Mouse (Mus musculus) right cerebral cortex, postnatal 25 days (tissue): Measurements from ENCODE around the gene Taco1.
A peak's percentile ranks its signal among the peaks of the same experiment; 100 is the strongest.

Experiments used
- DNase-seq: peaks from one replicate; pipeline ENCODE4 v3.0.0; 2022

The Taco1 gene

DNA sequence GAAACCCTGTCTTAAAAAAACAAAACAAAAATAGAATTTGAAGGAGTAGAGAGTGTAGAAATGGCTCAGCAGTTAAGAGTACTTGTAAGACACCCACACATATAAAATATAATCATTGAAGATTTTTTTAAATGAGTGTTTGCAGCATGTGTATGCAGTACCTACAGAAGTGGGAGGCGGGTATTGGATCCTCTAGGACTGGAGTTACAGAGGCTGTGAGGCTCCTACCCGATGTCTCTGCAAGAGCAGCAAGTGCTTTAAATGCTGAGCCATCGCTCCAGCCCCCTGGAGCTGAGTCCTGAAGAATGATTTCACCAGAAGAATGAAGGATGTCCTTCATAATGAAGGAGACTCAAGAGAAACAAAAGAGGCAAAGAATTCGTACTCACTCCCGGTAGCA lies 2.1 kb upstream of the Taco1 start:
- no peak for DNase-seq

DNA sequence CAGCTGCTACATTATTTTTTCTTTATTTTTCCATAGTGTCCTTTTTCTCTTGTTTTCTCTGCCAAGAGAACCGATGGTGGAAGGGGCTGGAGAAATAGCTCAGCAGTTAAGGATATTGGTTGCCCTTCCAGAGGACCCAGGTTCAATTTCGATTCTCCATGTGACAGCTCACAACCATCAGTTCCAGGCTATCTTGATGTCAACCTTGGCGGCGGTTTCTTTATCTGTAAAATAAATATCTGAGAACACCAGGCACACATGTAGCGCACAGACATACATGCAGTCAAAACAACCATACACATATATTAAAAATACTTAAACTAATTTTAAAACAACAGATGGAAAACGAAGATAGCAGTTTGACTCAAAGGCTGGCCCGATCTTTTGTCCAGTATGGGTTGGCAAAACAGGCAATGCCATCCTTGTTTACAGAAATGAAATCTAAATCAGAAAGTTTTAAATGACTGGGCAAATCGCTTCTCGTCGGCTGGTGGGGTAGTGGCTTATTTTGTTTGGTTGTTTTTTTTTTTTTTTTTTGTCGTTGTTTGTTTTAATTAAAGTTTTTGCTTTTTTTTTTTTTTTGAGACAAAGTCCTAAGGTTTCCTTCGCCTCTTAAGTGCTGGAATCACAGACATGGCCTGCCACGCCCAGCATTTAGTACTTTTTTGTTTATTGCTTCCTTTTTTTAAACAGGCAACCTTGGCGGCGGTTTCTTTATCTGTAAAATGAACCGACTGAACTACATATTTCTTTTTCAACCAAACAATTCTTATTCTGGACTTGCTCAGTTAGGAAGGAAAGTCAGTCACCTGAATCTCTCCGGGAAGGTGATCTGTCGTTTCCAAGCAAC lies 563 bp upstream of the Taco1 start:
- DNase-seq = no peak

DNA sequence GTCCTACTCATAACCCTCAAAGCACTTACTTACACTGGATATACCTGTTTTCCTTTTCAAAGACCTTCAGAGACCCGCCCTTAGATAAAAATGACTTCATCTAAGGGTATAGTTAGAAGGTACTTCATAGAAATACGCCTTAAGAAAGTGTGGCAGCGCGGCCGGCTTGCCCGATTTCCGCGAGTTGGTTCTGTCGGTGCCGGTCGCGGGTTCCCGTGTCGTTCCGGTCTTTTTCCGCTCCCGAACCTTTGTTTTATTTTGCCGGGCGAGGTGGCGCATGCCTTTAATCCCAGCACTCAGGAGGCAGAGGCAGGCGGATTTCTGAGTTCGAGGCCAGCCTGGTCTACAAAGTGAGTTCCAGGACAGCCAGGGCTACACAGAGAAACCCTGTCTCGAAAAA lies 755 bp downstream of the Taco1 start:
- DNase-seq = peak; percentile 25

DNA sequence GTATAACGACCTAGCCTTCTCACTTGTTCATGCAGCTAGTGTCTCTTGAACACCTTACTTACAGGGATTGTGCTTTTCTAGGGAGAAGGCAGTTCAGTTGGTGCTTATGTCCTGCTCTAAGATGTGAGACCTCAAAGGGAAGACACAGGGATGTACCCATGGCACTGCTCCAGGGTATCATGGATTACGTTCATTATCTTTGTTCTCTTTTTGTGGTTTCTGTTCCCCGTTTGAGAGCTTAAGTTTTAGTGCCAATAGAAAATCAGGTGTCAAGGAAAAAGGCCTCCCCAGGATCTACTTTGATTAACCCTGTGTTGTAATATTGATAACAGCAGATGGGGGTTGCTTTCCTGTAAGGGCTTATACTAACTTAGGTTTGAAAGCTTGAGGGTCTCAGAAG lies 7.9 kb downstream of the Taco1 start:
- DNase-seq = no peak

DNA sequence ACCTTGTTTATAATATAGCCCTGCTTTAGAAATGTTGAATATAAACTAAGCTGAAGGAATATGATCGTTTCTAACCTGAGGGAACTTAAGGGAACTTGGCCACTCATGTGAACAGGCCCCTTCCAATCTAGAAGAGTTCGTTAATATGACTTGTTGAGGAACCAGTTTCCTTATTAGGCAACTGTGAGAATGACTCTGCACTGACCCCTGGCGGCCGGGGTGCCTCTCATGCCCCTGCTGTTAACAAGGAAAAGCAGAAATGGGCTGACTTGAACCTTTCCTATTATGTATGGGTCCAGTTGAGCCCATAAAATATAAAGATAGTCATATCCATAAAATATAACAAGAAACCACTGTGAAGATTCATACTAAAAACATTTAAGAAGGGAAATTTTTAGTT lies 10.5 kb downstream of the Taco1 start:
- peak; percentile 25 for DNase-seq

DNA sequence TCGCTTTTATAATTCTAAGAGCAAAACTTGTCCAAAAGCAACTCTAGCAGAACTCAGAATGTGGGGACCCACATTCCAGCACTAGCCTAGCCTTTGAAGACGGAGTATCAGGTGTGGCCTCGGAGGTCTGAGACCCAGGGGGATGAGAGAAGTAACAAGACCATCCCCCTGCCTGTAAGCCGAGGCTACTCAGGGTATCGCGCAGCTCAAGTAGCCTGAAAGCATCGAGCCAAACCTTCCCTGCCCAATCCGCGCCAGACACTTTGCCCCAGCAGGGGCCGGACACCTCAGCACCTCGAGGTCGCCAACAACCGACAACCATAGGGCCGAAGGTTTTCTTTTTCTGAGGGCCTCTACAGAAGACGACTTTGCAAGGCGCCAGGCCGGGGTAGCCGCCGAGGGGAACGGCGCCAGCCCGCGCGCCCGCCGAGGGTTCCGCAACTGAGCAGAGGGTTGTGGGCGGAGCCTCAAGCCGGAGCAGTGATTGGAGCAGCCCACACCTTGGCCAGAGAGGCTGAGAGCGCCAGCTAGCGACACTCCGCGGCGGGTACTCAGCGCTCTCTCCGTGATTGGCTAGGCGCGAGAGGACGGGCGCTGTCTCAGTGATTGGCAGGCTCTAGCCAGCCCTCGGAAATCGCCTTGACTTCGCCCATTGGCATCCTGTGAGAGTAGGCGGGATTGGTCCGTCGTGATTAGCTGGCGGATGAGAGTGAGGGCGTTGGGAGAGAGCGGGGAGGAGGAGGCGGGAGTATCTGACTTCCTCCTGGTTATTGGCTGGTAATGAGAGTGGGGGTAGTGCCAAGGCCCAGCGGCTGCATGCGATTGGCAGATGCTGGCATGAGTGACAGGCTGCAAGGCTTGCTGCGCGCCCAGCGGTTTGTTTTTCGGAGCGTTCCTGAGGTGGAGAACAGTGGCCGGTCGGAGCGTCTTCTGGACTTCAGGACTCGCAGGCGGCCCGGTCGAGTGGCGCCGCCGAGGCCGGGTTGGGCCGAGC lies 18.1 kb downstream of the Taco1 start, which contains the start of gene Map3k3:
Gene Map3k3 (plus strand): TSS at position 906 of the 994 bp plus-strand sequence.
- DNase-seq = peak; percentile 99

DNA sequence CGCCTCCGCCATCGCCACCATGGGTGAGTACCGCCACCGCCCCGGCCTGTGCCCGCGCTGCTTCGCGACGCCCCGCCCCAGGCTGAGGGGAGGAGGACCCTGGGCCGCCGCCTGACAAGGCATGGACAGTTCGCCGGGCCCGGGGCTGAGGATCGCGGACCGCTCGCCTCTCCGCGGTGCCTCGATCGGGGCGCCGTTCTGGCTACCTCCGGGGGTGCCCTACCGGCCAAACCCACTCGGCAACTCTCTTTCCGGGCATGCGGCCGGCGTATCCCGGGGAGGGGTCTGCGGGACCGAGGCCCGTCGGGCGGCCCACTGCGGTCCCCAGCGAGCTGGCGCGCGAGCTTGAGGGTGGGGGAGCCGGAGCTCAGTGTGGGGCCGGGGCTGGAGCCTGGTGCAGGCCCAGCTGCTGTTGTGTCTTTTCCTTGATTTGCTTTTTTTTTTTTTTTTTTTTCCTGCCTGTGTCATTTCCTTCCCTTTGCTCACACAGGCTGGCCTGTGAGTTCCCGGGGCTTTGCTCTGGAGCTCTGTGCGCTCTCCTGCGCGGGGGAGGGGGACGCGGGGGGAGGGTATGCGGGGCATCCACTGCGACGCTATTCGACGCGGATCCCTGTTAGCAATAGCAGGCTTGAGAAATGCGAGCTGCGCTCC lies 19.2 kb downstream of the Taco1 start:
- peak; percentile 72 for DNase-seq

DNA sequence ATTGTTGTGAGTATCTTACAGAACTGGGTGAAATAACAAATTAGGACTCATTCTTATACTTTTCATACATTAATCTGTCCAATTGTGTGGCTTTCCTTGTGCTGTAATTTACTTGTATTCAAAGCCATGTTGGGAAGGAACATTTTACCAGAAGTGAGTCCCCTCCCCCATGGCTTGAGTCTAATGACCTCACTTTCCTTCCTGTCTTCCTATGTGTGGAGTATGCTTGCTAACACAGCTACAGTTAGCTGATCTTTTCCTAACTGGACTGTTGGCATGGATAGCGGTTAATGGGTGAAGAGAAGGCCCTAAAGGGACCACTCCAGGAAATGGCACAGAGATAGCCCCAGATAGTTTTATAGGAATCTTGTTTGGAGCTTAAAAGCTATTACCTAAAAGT lies 32.4 kb downstream of the Taco1 start:
- DNase-seq = no peak

DNA sequence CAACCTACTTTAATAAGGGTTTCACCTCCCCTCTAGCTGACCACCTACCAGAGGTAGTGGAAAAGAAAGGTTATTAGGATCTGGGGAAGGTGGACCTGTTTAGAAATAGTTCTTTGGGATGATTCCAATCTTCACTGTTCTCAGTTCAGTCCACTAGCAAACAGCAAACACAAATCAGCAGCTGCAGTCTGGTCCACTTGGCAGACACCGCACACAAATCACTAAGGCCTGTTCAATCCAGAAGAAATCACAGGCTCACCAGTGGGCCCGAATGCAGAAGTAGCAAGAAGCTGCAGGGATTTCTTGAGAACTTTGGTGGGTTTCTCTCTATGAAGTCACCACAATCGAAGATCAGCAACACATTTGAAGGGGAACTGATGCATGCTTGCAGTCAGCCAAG lies 37.0 kb downstream of the Taco1 start:
- DNase-seq = no peak

DNA sequence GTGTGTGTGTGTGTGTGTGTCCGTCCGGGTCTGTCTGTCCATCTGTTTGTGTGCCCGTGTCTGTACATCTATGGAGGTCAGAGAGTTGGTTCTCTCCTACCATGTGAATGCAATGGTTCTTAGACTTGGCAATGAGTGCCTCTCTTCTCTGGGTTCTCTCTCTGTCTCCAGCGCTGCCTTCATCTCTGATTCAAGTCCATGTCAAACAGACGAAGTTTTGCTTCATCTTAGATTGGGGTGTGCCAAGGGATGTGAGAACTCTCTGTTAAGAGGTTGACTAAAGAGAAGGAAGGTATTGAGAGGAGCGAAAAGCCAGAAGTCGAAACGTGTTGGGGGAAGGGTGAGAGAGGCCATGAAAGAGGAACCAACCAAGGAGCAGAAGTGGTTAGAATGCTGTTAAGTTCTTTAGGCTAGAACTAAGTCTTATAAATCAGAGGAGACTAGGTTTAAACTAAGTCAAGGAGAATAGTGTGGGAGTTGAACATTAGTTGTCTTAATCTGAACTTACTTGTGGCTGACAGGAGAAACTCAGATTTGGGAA lies 40.3 kb downstream of the Taco1 start:
- DNase-seq = no peak

DNA sequence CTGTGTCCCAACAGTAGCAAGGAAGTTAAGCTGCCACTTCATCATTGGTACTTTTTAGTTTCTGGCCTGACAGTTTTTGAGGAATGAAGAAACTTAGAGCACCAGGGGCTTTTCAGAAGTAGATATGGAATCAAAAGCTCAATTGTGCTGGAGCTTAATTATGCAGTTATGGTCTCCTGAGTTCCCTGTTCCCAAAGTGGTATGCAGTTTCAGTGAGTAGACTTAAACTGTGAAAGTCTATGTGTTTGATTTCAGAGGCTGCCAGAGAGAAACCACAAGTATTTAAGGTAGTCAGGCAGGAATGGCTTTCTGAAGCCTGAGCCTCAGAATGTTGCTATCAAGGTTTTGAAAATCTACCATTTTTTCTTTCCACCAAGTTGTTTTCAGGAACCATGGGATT lies 45.8 kb downstream of the Taco1 start:
- DNase-seq = no peak

DNA sequence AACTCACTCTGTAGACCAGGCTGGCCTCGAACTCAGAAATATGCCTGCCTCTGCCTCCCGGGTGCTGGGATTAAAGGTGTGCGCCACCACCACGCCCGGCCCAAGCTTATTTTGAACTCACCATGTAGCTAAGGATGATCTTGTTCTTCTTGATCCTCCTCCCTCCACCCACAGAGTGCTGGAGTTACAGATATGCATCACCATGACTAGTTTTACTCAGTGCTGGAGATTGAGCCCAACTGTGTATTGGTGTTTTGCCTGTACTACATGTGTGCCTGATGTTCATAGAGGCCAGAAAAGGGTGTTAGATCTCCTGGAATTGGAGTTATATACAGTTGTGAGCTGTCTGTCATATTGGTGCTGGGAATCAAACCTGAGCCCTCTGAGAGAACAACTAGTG lies 56.4 kb downstream of the Taco1 start:
- DNase-seq = no peak

DNA sequence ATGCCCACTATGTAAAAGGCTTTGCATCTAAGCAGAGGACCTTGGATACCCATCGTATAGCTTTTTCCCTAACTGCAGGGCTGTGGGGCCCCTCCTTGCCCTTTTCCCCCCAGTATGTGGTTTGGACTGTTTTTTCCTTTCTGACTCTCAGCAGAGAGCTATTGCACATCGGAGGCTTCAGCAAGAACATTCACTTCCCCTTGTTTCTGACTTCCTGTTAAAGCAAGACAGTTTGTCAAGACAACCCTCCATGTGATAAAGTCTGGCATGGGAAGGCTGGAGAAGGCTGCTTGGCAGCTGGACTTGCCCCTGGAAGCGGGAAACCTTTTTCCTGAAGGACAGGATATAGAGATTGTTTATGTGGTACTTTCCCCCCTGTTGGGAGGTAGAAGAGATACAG lies 56.9 kb downstream of the Taco1 start:
- DNase-seq = no peak
